ENCODE assay signal across 22 mouse cellular contexts in genomic region chr3:126962326-126962725, GRCm38 (mm10).
DNase-seq lines count a peak whose midpoint lies in the region; ATAC-seq lines count a peak whose summit lies in the region.
"Had no signal": no experiment of that assay in that cellular context is flagged by ENCODE, and none has a peak within 500 bp of the region (broad histone marks: within the 10 kb centered on the region; RNA-seq: fewer than 3 reads in every experiment).

No protein-coding gene starts in this region.

- peak; percentile 60 for DNase-seq in heart, adult 11 months
- DNase-seq in heart, postnatal 25 days (ENCODE audit: low spot score) = no peak
- DNase-seq in cerebellum, adult 8-10 months = peak; percentile 49
- peak; percentile 42 to 67 for DNase-seq in cerebellum, postnatal 14 days
- DNase-seq in kidney, adult 18-20 months = no peak
- no peak for DNase-seq in adrenal gland, postnatal 36 days
- DNase-seq: adrenal gland, postnatal 14 days; forebrain, postnatal 0 days; gastrocnemius, postnatal 36 days; heart, adult 18-20 months; heart, postnatal 10 days; kidney, adult 11 months had no signal

- H3K4me1 ChIP-seq in midbrain, embryonic 16.5 days (ENCODE audit: control insufficient read depth, insufficient read depth, low read length) = no peaks in the 10 kb centered on the region
- H3K4me1 ChIP-seq: forebrain, embryonic 13.5 days; heart, embryonic 10.5 days; hindbrain, embryonic 13.5 days had no signal

- H3K36me3 ChIP-seq in midbrain, embryonic 16.5 days (ENCODE audit: control insufficient read depth, insufficient read depth, low read length) = peaks cover 24% of the 10 kb centered on the region

- H3K27ac ChIP-seq in midbrain, embryonic 16.5 days (ENCODE audit: low read length) = no peak overlapping the region
- H3K27ac ChIP-seq: embryonic facial prominence, embryonic 12.5 days; forebrain, embryonic 13.5 days; heart, embryonic 10.5 days; hindbrain, embryonic 13.5 days; hindbrain, postnatal 0 days had no signal

- no peaks in the 10 kb centered on the region for H3K27me3 ChIP-seq in midbrain, embryonic 16.5 days (ENCODE audit: control insufficient read depth, insufficient read depth, low read depth, low read length)
- H3K27me3 ChIP-seq: CH12.LX; embryonic facial prominence, embryonic 12.5 days; forebrain, embryonic 13.5 days; hindbrain, embryonic 13.5 days; Patski had no signal

- intact Hi-C loops in heart, postnatal 25 days (cut with DNase I) = no loop called here

- no peak overlapping the region for H3K4me2 ChIP-seq in midbrain, embryonic 16.5 days (ENCODE audit: low read length)
- H3K4me2 ChIP-seq: embryonic facial prominence, embryonic 12.5 days; forebrain, embryonic 13.5 days; hindbrain, embryonic 13.5 days had no signal

- H3K4me3 ChIP-seq in midbrain, embryonic 16.5 days (ENCODE audit: low read depth, low read length) = no peak overlapping the region
- H3K4me3 ChIP-seq: embryonic facial prominence, embryonic 12.5 days; forebrain, embryonic 13.5 days; heart, embryonic 10.5 days; hindbrain, embryonic 13.5 days had no signal

- WGBS in midbrain, embryonic 16.5 days = 96% methylated on average over 8 of the region's 8 CpGs

- ATAC-seq in midbrain, embryonic 16.5 days = no peak
- no peak for ATAC-seq in frontal cortex, adult (ENCODE audit: low TSS enrichment)
- ATAC-seq: activated CD4-positive, CD25-positive, alpha-beta regulatory T cell, adult 4 months; forebrain, embryonic 13.5 days; forebrain, postnatal 0 days; hindbrain, postnatal 0 days; Patski had no signal

- no peak overlapping the region for H3K9ac ChIP-seq in midbrain, embryonic 16.5 days (ENCODE audit: low read depth, low read length)
- H3K9ac ChIP-seq: embryonic facial prominence, embryonic 12.5 days; forebrain, embryonic 13.5 days; forebrain, postnatal 0 days; hindbrain, embryonic 13.5 days had no signal

- no peaks in the 10 kb centered on the region for H3K9me3 ChIP-seq in midbrain, embryonic 16.5 days (replicated peaks; ENCODE audit: control insufficient read depth, low read length, poor library complexity, severe bottlenecking)
- H3K9me3 ChIP-seq: embryonic facial prominence, embryonic 12.5 days; forebrain, embryonic 13.5 days; heart, embryonic 10.5 days; hindbrain, embryonic 13.5 days had no signal

Comparison
In these comparisons a context has a peak if more than half of its experiments do, and no peak if none do; other contexts are left out.
1. DNase-seq: peak in heart, adult 11 months (single experiment), cerebellum, adult 8-10 months (single experiment) and cerebellum, postnatal 14 days (2 of 2); none in heart, postnatal 25 days (single experiment), kidney, adult 18-20 months (single experiment) and adrenal gland, postnatal 36 days (0 of 2).